Mouse (Mus musculus) hindbrain, embryonic 13.5 days (tissue): ENCODE measurements around the gene Rnasel. TPM values are rescaled to one million over a fixed set of nuclear protein-coding genes. Genes with fewer than 3 reads are reported as not detected.
"Not testable (repeated sequence)": the region's sequence is repeated elsewhere in the genome, so short reads cannot be mapped to it uniquely, and the experiment has no call there.

ENCODE experiments used
- ATAC-seq: fragments of 200-750 bp; cut with Nextera tagmentation; 2 replicates; pipeline ENCODE4 v1.8.0; 2017; ENCODE audit warnings: moderate TSS enrichment; ENCODE audit not compliant: low FRiP score
- H3K27ac ChIP-seq: fragments of 300-500 bp; sonication (generic); 2 replicates; pipeline ENCODE4 v1.5.1; 2015; ENCODE audit warnings: inconsistent platforms, mild to moderate bottlenecking, moderate library complexity
- H3K27me3 ChIP-seq: fragments of 300-500 bp; sonication (generic); 2 replicates; pipeline ENCODE4 v1.6.1; 2015; ENCODE audit warnings: mild to moderate bottlenecking, inconsistent platforms
- H3K36me3 ChIP-seq: fragments of 300-500 bp; sonication (generic); 2 replicates; pipeline ENCODE4 v1.6.1; 2015; ENCODE audit warnings: mild to moderate bottlenecking, inconsistent platforms
- H3K4me1 ChIP-seq: fragments of 300-500 bp; sonication (generic); replicated peaks from 2 replicates; pipeline ENCODE4 v1.6.1; 2015; ENCODE audit warnings: inconsistent platforms
- H3K4me2 ChIP-seq: fragments of 300-500 bp; sonication (generic); 2 replicates; pipeline ENCODE4 v1.6.1; 2015; ENCODE audit warnings: inconsistent platforms, mild to moderate bottlenecking, moderate library complexity
- H3K4me3 ChIP-seq: fragments of 300-500 bp; sonication (generic); 2 replicates; pipeline ENCODE4 v1.5.1; 2015; ENCODE audit warnings: mild to moderate bottlenecking, inconsistent platforms
- H3K9ac ChIP-seq: fragments of 300-500 bp; sonication (generic); 2 replicates; pipeline ENCODE4 v1.6.1; 2015; ENCODE audit warnings: mild to moderate bottlenecking, inconsistent platforms
- H3K9me3 ChIP-seq: fragments of 300-500 bp; sonication (generic); 2 replicates; pipeline ENCODE4 v1.6.1; 2016; ENCODE audit warnings: inconsistent platforms
- WGBS: fragments of 180-500 bp; shearing (Covaris S2); methylation state at CpG from one replicate; pipeline ENCODE4 v1.1.7; 2015; 5-methylcytosine and 5-hydroxymethylcytosine counted together
- polyA plus RNA-seq: library from polyadenylated mRNA; unstranded; fragments of >200 nt; fragmentation: Nextera tagmentation; extraction: Ambion mirVana; gene quantifications from 2 replicates; pipeline ENCODE4 v1.2.1, GENCODE M21; 2015

Gene Rnasel
- polyA plus RNA-seq, 1 experiment from 2014 or later, result 53.7 TPM

- 94% methylated on average over 6 of the region's 6 CpGs for WGBS
- Histone ChIP-seq H3K36me3 (peaks cover 31% of the 10 kb centered on the region), H3K27me3 (no peaks in the 10 kb centered on the region), H3K4me1 (peaks cover 44% of the 10 kb centered on the region), H3K4me2 (peak overlapping the region; percentile 46), H3K9ac (peak overlapping the region; percentile 26; the same call in 1 of the 2 replicates), H3K27ac (0 out of 2 replicates have a peak overlapping the region, but pooled peaks have one; percentile 31), H3K4me3 (peak overlapping the region; percentile 17; the same call in 1 of the 2 replicates), H3K9me3 (no peaks in the 10 kb centered on the region)
- ATAC-seq, result no peak
These were observed 3.3 kb downstream of the Rnasel start for GRCm38 (mm10) chr1:153752521-153752920.

DNA sequence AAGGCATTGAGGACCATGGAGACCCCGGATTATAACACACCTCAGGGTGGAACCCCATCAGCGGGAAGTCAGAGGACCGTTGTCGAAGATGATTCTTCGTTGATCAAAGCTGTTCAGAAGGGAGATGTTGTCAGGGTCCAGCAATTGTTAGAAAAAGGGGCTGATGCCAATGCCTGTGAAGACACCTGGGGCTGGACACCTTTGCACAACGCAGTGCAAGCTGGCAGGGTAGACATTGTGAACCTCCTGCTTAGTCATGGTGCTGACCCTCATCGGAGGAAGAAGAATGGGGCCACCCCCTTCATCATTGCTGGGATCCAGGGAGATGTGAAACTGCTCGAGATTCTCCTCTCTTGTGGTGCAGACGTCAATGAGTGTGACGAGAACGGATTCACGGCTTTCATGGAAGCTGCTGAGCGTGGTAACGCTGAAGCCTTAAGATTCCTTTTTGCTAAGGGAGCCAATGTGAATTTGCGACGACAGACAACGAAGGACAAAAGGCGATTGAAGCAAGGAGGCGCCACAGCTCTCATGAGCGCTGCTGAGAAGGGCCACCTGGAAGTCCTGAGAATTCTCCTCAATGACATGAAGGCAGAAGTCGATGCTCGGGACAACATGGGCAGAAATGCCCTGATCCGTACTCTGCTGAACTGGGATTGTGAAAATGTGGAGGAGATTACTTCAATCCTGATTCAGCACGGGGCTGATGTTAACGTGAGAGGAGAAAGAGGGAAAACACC, 4.7 kb downstream of the Rnasel start:
- no peak overlapping the region for H3K9ac ChIP-seq
- peaks cover 33% of the 10 kb centered on the region for H3K4me1 ChIP-seq
- no peaks in the 10 kb centered on the region for H3K9me3 ChIP-seq
- peaks cover 43% of the 10 kb centered on the region for H3K36me3 ChIP-seq
- H3K4me2 ChIP-seq, result no peak overlapping the region
- no peak overlapping the region for H3K27ac ChIP-seq
- no peak overlapping the region for H3K4me3 ChIP-seq
- H3K27me3 ChIP-seq, result no peaks in the 10 kb centered on the region
- 81% methylated on average over 25 of the region's 25 CpGs for WGBS
- no peak for ATAC-seq

GRCm38 (mm10) chr1:153764136-153764535, 14.9 kb downstream of the Rnasel start:
- Histone ChIP-seq H3K27ac (no peak overlapping the region), H3K9me3 (no peaks in the 10 kb centered on the region), H3K27me3 (no peaks in the 10 kb centered on the region), H3K4me2 (no peak overlapping the region), H3K4me3 (no peak overlapping the region), H3K4me1 (no peaks in the 10 kb centered on the region), H3K36me3 (peaks cover 37% of the 10 kb centered on the region), H3K9ac (no peak overlapping the region)
- ATAC-seq, result no peak
- WGBS, result 87% methylated on average over 11 of the region's 11 CpGs

GRCm38 (mm10) chr1:153766298-153766697, 17.1 kb downstream of the Rnasel start:
- Histone ChIP-seq H3K9me3 (no peaks in the 10 kb centered on the region), H3K4me1 (no peaks in the 10 kb centered on the region), H3K27me3 (no peaks in the 10 kb centered on the region), H3K4me3 (no peak overlapping the region), H3K27ac (no peak overlapping the region), H3K36me3 (peaks cover 17% of the 10 kb centered on the region), H3K9ac (no peak overlapping the region), H3K4me2 (no peak overlapping the region)
- no peak for ATAC-seq
- 53% methylated on average over 8 of the region's 8 CpGs for WGBS

GRCm38 (mm10) chr1:153767281-153767680, 18.1 kb downstream of the Rnasel start:
- ATAC-seq, result no peak
- H3K9ac ChIP-seq, result no peak overlapping the region
- no peaks in the 10 kb centered on the region for H3K9me3 ChIP-seq
- peaks cover 9% of the 10 kb centered on the region for H3K36me3 ChIP-seq
- H3K27me3 ChIP-seq, result no peaks in the 10 kb centered on the region
- H3K4me3 ChIP-seq, result no peak overlapping the region
- H3K4me1 ChIP-seq, result no peaks in the 10 kb centered on the region
- H3K27ac ChIP-seq, result no peak overlapping the region
- H3K4me2 ChIP-seq, result no peak overlapping the region
- 89% methylated on average over 1 of the region's 1 CpGs for WGBS

DNA sequence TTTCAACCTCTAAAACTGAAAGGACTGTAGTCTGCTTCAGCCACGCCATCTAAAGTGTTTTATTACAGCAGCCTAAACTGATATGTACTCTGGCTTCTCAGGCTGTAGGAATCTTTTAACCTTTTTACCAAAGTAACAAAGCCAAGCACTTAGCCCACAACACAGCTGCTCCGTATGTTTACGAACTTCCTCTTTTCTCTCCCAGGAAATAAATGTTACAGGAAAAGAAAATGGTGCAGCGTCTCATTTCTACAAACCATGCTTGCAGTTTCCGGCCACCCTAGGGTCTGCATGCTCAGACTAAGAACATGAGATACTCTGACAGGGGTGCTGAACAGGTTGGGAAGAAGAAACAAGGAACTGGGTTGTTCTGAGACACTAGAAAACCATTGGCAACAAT, 19.2 kb downstream of the Rnasel start:
- Histone ChIP-seq H3K27me3 (no peaks in the 10 kb centered on the region), H3K9ac (no peak overlapping the region), H3K9me3 (no peaks in the 10 kb centered on the region), H3K4me2 (no peak overlapping the region), H3K27ac (no peak overlapping the region), H3K4me1 (no peaks in the 10 kb centered on the region), H3K4me3 (no peak overlapping the region), H3K36me3 (no peaks in the 10 kb centered on the region)
- 91% methylated on average over 5 of the region's 5 CpGs for WGBS
- no peak for ATAC-seq

DNA sequence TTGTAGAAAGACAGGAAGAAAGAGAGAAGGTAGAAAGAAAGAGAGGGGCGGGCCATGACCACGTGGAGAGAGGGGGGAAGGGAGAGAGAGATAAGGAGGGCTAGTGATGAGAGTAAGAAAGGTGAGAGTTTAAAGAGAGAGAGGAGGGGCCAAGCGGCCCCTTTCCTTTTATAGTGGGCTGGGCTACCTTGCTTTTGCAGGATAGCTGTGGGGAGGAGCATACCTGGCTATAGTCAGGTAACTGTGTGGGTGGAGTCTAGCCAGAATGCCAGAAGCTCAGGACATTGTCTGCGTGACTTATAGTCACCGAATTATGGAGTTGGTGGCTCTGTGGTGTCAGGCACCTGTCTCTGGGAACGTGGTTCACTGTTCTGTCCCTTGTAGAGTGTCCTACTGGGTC, 20.3 kb downstream of the Rnasel start:
- H3K9ac ChIP-seq, H3K36me3 ChIP-seq, H3K27ac ChIP-seq, H3K9me3 ChIP-seq, H3K27me3 ChIP-seq, H3K4me1 ChIP-seq, H3K4me3 ChIP-seq, H3K4me2 ChIP-seq, ATAC-seq: not testable (repeated sequence)
- WGBS, result 64% methylated on average over 6 of the region's 6 CpGs

DNA sequence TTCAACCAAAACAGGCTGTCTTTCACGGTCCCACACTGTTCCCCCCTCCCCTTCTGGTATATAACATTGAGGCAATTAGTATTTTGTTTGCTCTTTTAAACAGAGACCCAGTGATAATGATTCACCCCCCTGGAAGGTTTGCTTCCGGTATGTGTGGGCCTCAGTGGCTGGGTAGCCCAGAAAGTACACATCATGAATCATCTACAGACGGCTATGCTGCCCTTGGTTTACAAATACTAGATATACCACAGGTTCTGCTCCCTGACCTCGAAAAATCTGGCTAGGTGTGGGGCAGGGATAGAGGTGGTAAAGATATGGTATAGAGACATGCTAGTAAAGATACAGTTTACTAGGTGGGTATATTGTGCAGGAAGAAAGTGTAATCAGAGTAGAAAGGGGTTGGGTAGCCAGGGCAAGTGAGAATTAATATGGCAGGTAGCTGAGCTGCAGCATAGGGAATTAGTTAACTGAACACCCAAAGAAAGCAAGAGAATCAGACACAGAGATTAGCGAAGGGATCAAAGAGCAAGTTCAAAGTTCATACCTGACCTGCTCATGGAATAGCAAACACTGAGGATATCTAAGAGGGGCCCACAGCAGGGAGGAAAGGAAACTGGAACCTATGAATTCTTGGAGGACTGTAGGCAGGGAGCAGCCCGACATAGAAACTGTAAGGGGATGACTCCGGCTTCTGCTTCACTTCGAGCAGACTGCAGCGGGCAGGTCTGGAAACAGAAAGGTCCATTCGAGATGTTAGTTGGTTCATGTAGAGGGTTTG, 21.0 kb downstream of the Rnasel start:
- 89% methylated on average over 10 of the region's 10 CpGs for WGBS
- no peaks in the 10 kb centered on the region for H3K4me1 ChIP-seq

DNA sequence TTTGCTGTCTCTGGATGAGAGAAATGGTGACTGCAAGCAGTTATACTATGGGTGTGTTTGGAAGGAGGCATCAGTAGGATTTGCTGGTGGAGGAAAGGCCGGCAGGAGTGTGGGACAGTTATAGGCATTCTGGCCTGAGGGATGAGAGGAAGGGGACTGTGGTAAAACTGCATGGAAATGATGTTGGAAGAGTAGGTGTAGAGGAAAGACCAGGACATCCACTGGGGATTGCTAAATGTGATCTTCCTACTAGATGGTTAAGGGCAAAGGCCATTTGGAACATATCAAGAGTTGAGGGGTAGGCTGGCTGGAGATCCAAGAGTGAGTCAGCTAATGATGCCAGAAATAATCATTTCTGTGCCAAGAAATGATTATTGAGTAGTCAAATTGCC, 21.5 kb downstream of the Rnasel start:
- Histone ChIP-seq H3K4me2 (no peak overlapping the region), H3K27me3 (no peaks in the 10 kb centered on the region), H3K36me3 (no peaks in the 10 kb centered on the region), H3K4me3 (no peak overlapping the region), H3K4me1 (no peaks in the 10 kb centered on the region), H3K9ac (no peak overlapping the region), H3K9me3 (no peaks in the 10 kb centered on the region), H3K27ac (no peak overlapping the region)
- no peak for ATAC-seq
- 91% methylated on average over 1 of the region's 1 CpGs for WGBS

More for the DNA sequence above, 21.0 kb downstream of the Rnasel start:
- Histone ChIP-seq H3K36me3 (no peaks in the 10 kb centered on the region), H3K4me2 (no peak overlapping the region), H3K9me3 (no peaks in the 10 kb centered on the region), H3K4me3 (no peak overlapping the region), H3K27ac (no peak overlapping the region), H3K27me3 (no peaks in the 10 kb centered on the region), H3K9ac (no peak overlapping the region)
- no peak for ATAC-seq

GRCm38 (mm10) chr1:153775174-153775573, 25.9 kb downstream of the Rnasel start:
- Histone ChIP-seq H3K36me3 (no peaks in the 10 kb centered on the region), H3K4me2 (no peak overlapping the region), H3K27me3 (no peaks in the 10 kb centered on the region), H3K27ac (no peak overlapping the region), H3K4me3 (no peak overlapping the region), H3K9ac (no peak overlapping the region), H3K9me3 (no peaks in the 10 kb centered on the region), H3K4me1 (no peaks in the 10 kb centered on the region)
- WGBS, result 94% methylated on average over 6 of the region's 6 CpGs
- ATAC-seq, result no peak

DNA sequence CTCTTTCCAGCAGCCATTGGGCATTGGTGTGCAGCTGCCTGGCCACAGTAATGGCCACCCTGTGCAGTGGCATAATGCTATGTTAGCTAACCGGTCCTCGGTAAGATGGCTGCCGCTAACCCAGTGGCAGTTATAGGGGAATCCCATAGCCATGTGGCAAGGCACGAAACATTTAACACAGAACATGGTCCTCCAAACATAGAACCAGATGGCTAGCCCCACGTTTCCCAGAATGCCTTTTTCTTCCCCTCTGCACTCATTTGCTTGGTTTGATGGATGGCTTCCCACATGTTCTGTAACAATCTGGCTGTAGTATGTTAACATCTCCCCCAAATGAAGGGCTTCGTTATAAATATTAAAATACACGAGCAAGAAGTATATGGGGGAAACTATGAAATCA, 27.0 kb downstream of the Rnasel start:
- H3K36me3 ChIP-seq, result no peaks in the 10 kb centered on the region
- H3K4me3 ChIP-seq, result no peak overlapping the region
- no peak overlapping the region for H3K4me2 ChIP-seq
- no peak for ATAC-seq
- no peaks in the 10 kb centered on the region for H3K9me3 ChIP-seq
- no peak overlapping the region for H3K9ac ChIP-seq
- no peaks in the 10 kb centered on the region for H3K27me3 ChIP-seq
- 81% methylated on average over 7 of the region's 7 CpGs for WGBS
- no peak overlapping the region for H3K27ac ChIP-seq
- no peaks in the 10 kb centered on the region for H3K4me1 ChIP-seq

DNA sequence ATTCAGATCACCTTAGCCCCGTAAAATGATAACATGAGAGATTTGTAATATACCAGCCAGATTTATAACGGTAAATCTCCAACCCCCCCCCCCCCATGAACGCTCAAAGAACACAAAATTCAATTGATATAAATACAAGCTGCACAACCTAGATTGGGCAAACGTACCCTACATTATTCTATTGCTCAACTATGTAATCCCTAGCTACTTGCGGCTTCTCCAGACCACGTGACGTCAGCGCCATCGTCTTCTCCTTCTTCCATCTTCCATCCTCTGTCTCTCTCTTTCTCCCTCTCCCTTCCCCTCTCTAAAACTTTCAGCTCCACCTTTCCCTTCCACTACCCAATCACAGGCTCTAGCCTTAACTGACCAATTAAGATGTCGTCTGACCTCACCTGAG, 29.0 kb downstream of the Rnasel start:
- H3K27me3 ChIP-seq, result no peaks in the 10 kb centered on the region
- H3K36me3 ChIP-seq, result no peaks in the 10 kb centered on the region
- no peak overlapping the region for H3K4me2 ChIP-seq
- H3K27ac ChIP-seq, result no peak overlapping the region
- no peak overlapping the region for H3K9ac ChIP-seq
- no peak for ATAC-seq
- no peaks in the 10 kb centered on the region for H3K4me1 ChIP-seq
- 91% methylated on average over 10 of the region's 10 CpGs for WGBS
- H3K9me3 ChIP-seq, result no peaks in the 10 kb centered on the region
- H3K4me3 ChIP-seq, result no peak overlapping the region

DNA sequence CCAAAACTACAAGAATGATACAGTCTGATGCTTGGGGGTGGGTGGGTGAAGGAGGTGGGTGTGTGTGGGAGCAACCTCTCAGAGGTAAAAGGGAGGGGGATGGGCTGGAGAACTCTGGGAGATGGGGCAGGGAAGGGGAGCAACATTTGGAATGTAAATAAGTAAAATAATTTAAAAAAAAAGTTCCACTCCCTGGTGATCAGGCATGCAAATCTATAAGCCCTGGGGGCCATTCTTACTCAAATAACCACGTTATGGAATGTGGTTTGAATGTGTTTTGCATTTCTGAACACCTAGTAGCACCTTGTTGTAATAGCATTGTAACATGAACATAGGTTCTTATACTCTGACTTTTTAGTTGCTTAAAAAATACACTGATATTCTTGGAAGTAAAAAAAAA, 34.1 kb downstream of the Rnasel start:
- Histone ChIP-seq H3K27me3 (no peaks in the 10 kb centered on the region), H3K4me1 (no peaks in the 10 kb centered on the region), H3K9me3 (no peaks in the 10 kb centered on the region), H3K27ac (no peak overlapping the region), H3K36me3 (no peaks in the 10 kb centered on the region), H3K4me3 (no peak overlapping the region), H3K4me2 (no peak overlapping the region), H3K9ac (no peak overlapping the region)
- no peak for ATAC-seq
- WGBS, result 60% methylated on average over 1 of the region's 1 CpGs
